Mouse (Mus musculus): ENCODE measurements around the gene Lrrc20. TPM values are rescaled to one million over a fixed set of nuclear protein-coding genes. Genes with fewer than 3 reads are reported as not detected.

Gene Lrrc20
- total and polyA plus RNA-seq, 3 experiments, result 29.9 to 38.9 (median 32.0) TPM

DNA sequence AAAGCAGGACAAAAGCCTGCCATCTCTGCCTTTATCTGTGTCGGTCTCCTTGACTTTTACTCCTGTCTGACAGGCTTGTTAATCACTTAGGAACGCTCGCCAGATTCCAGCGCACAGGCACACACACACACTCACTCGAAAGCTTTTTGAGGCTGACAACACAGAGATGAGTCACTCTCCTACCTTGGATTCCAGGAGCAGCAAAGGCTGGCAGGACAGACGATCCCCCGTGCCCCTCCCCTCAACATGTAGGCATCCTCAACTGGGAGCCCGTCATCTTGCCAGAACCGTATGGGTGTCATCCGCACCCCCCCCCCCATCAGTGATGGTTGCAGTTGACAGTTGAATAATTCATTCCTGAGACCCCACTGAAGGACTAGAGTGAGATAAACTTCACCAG is 94.6 kb downstream of the Lrrc20 start:
- Histone ChIP-seq H3K27ac (no peak overlapping the region), H3K4me3 (no peak overlapping the region), H3K36me3 (ENCODE audit: control insufficient read depth, insufficient read depth, low read length) (no peaks in the 10 kb centered on the region), H3K9ac (ENCODE audit: low read depth, low read length) (no peak overlapping the region), H3K79me2 (replicated peaks; ENCODE audit: control insufficient read depth, insufficient read depth, low read length) (no peaks in the 10 kb centered on the region), H3K27me3 (ENCODE audit: control insufficient read depth, insufficient read depth, low read length) (no peaks in the 10 kb centered on the region), H3K4me1 (ENCODE audit: control insufficient read depth, insufficient read depth, low read length) (no peaks in the 10 kb centered on the region)
- intact Hi-C loops (cut with DNase I), result no loop called here
- WGBS, result 65% methylated on average over 10 of the region's 10 CpGs
- no peak for TF ChIP-seq POLR2A (IDR thresholded peaks at IDR 0.05; ENCODE audit: insufficient read depth, low read depth, low read length)
- no peak for TF ChIP-seq EP300 (IDR thresholded peaks at IDR 0.05; ENCODE audit: insufficient read depth, low read depth, low read length)
- TF ChIP-seq CTCF (IDR thresholded peaks at IDR 0.05), result no peak
- DNase-seq, result no peak

DNA sequence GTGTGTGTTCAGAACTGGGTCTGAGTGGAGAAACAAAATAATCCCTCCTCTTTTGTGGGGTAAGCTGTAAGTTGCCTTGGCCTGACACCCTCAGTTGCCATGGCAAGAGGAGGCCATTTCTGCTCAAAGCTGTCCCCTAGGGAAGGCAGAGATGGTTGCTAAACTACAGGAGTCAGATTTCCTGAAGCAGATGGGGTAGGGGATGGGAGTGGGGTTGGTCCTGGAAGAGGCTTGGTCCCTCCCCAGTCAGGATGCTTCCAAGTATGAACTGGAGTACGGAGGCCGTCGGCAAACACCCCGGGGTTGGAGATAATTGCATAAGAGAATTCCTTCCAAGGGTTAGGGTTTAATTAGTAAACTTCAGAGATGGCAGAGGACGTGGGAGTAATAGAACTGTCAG is 96.5 kb downstream of the Lrrc20 start:
- H3K79me2 ChIP-seq (replicated peaks; ENCODE audit: control insufficient read depth, insufficient read depth, low read length), result no peaks in the 10 kb centered on the region
- TF ChIP-seq CTCF (IDR thresholded peaks at IDR 0.05), result no peak
- TF ChIP-seq EP300 (IDR thresholded peaks at IDR 0.05; ENCODE audit: insufficient read depth, low read depth, low read length), result no peak
- TF ChIP-seq POLR2A (IDR thresholded peaks at IDR 0.05; ENCODE audit: insufficient read depth, low read depth, low read length), result no peak
- H3K36me3 ChIP-seq (ENCODE audit: control insufficient read depth, insufficient read depth, low read length), result no peaks in the 10 kb centered on the region
- intact Hi-C loops (cut with DNase I), result no loop called here
- no peak for DNase-seq
- no peak overlapping the region for H3K4me3 ChIP-seq
- no peak overlapping the region for H3K9ac ChIP-seq (ENCODE audit: low read depth, low read length)
- whole genome bisulfite sequencing, result 80% methylated on average over 5 of the region's 5 CpGs
- no peaks in the 10 kb centered on the region for H3K27me3 ChIP-seq (ENCODE audit: control insufficient read depth, insufficient read depth, low read length)
- no peak overlapping the region for H3K27ac ChIP-seq
- no peaks in the 10 kb centered on the region for H3K4me1 ChIP-seq (ENCODE audit: control insufficient read depth, insufficient read depth, low read length)

DNA sequence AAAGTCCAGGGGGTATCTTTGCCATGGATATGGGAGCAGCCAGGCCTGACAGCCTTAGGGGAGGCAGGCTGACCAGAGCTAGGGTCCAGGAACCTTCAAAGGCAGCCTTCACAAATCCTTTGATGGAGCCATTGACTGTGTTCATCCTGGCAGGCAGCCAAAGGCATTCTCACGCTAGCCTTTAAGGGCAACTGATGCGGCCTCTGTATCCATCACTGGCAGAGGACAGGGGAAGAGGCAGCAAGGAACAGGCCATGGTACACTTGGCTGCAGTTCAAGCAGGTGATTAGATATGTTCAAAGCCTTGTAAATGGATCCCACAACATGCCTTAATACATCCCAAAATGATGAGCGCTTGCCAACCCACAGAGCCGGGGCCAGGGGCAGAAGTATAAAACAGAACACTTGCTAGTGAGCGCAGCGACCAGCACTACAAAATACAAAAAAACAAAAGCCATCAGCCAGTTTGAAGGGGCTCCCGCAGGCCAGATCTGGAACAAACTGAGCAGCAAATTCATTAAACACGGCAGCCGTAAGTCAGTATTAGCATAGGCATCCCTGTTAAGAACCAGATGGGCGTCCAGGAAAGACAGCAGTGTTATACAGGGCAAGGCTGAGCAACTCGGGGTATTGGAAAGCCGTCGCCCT is 100.6 kb downstream of the Lrrc20 start:
- no peak for DNase-seq
- intact Hi-C loops (cut with DNase I), result no loop called here
- no peak overlapping the region for H3K27ac ChIP-seq
- H3K79me2 ChIP-seq (replicated peaks; ENCODE audit: control insufficient read depth, insufficient read depth, low read length), result no peaks in the 10 kb centered on the region
- WGBS, result 80% methylated on average over 13 of the region's 13 CpGs
- H3K36me3 ChIP-seq (ENCODE audit: control insufficient read depth, insufficient read depth, low read length), result no peaks in the 10 kb centered on the region
- no peak overlapping the region for H3K4me3 ChIP-seq
- no peaks in the 10 kb centered on the region for H3K27me3 ChIP-seq (ENCODE audit: control insufficient read depth, insufficient read depth, low read length)
- H3K9ac ChIP-seq (ENCODE audit: low read depth, low read length), result no peak overlapping the region
- no peak for TF ChIP-seq EP300 (IDR thresholded peaks at IDR 0.05; ENCODE audit: insufficient read depth, low read depth, low read length)
- no peak for TF ChIP-seq POLR2A (IDR thresholded peaks at IDR 0.05; ENCODE audit: insufficient read depth, low read depth, low read length)
- no peak for TF ChIP-seq CTCF (IDR thresholded peaks at IDR 0.05)
- no peaks in the 10 kb centered on the region for H3K4me1 ChIP-seq (ENCODE audit: control insufficient read depth, insufficient read depth, low read length)

GRCm38 (mm10) chr10:61587241-61587849 is 111.7 kb downstream of the Lrrc20 start:
- H3K4me3 ChIP-seq, result no peak overlapping the region
- no peak for DNase-seq
- peak; percentile 15; the same call in 1 of the 2 replicates for TF ChIP-seq CTCF (IDR thresholded peaks at IDR 0.05)
- no peak for TF ChIP-seq EP300 (IDR thresholded peaks at IDR 0.05; ENCODE audit: insufficient read depth, low read depth, low read length)
- H3K36me3 ChIP-seq (ENCODE audit: control insufficient read depth, insufficient read depth, low read length), result no peaks in the 10 kb centered on the region
- no peak overlapping the region for H3K27ac ChIP-seq
- H3K4me1 ChIP-seq (ENCODE audit: control insufficient read depth, insufficient read depth, low read length), result no peaks in the 10 kb centered on the region
- no peak overlapping the region for H3K9ac ChIP-seq (ENCODE audit: low read depth, low read length)
- no peaks in the 10 kb centered on the region for H3K79me2 ChIP-seq (replicated peaks; ENCODE audit: control insufficient read depth, insufficient read depth, low read length)
- WGBS, result 83% methylated on average over 7 of the region's 7 CpGs
- intact Hi-C loops (cut with DNase I), result no loop called here
- no peaks in the 10 kb centered on the region for H3K27me3 ChIP-seq (ENCODE audit: control insufficient read depth, insufficient read depth, low read length)

GRCm38 (mm10) chr10:61597991-61598390 is 122.4 kb downstream of the Lrrc20 start:
- TF ChIP-seq CTCF (IDR thresholded peaks at IDR 0.05), result no peak
- no peak for TF ChIP-seq POLR2A (IDR thresholded peaks at IDR 0.05; ENCODE audit: insufficient read depth, low read depth, low read length)
- no peak for TF ChIP-seq EP300 (IDR thresholded peaks at IDR 0.05; ENCODE audit: insufficient read depth, low read depth, low read length)
- no peaks in the 10 kb centered on the region for H3K36me3 ChIP-seq (ENCODE audit: control insufficient read depth, insufficient read depth, low read length)
- H3K9ac ChIP-seq (ENCODE audit: low read depth, low read length), result no peak overlapping the region
- intact Hi-C loops (cut with DNase I), result no loop called here
- H3K27ac ChIP-seq, result no peak overlapping the region
- no peak for DNase-seq
- H3K4me1 ChIP-seq (ENCODE audit: control insufficient read depth, insufficient read depth, low read length), result no peaks in the 10 kb centered on the region; the same call in 1 of the 2 replicates
- H3K4me3 ChIP-seq, result no peak overlapping the region
- peaks cover 7% of the 10 kb centered on the region for H3K27me3 ChIP-seq (ENCODE audit: control insufficient read depth, insufficient read depth, low read length)
- 65% methylated on average over 7 of the region's 7 CpGs for WGBS
- no peaks in the 10 kb centered on the region for H3K79me2 ChIP-seq (replicated peaks; ENCODE audit: control insufficient read depth, insufficient read depth, low read length)

GRCm38 (mm10) chr10:61599556-61600114 is 124.0 kb downstream of the Lrrc20 start:
- H3K27ac ChIP-seq, result no peak overlapping the region
- 76% methylated on average over 9 of the region's 9 CpGs for WGBS
- no peak overlapping the region for H3K4me3 ChIP-seq
- DNase-seq, result no peak
- H3K36me3 ChIP-seq (ENCODE audit: control insufficient read depth, insufficient read depth, low read length), result no peaks in the 10 kb centered on the region
- H3K9ac ChIP-seq (ENCODE audit: low read depth, low read length), result no peak overlapping the region
- intact Hi-C loops (cut with DNase I), result loop anchor here (10.0 kb wide), 1 partner anchor 405 kb away; no protein-coding TSS in a partner anchor
- TF ChIP-seq CTCF (IDR thresholded peaks at IDR 0.05), result no peak
- no peak for TF ChIP-seq POLR2A (IDR thresholded peaks at IDR 0.05; ENCODE audit: insufficient read depth, low read depth, low read length)
- no peak for TF ChIP-seq EP300 (IDR thresholded peaks at IDR 0.05; ENCODE audit: insufficient read depth, low read depth, low read length)
- H3K79me2 ChIP-seq (replicated peaks; ENCODE audit: control insufficient read depth, insufficient read depth, low read length), result no peaks in the 10 kb centered on the region
- H3K4me1 ChIP-seq (ENCODE audit: control insufficient read depth, insufficient read depth, low read length), result no peaks in the 10 kb centered on the region; the same call in 1 of the 2 replicates
- peaks cover 6% of the 10 kb centered on the region for H3K27me3 ChIP-seq (ENCODE audit: control insufficient read depth, insufficient read depth, low read length)
